Mouse (Mus musculus): Measurements from ENCODE around the gene BC061212. TPM values are rescaled to one million over a fixed set of nuclear protein-coding genes. Genes with fewer than 3 reads are reported as not detected.
"Not testable (repeated sequence)": the region's sequence is repeated elsewhere in the genome, so short reads cannot be mapped to it uniquely, and the experiment has no call there.

Gene BC061212
- not detected for polyA plus RNA-seq (2021)

GRCm38 (mm10) chr5:94070445-94070844 lies at the start of gene BC061212:
Gene BC061212 (minus strand): TSS chr5:94070545.
- DNase-seq (ENCODE audit: low read depth, low spot score); in situ Hi-C loops (cut with MboI; ENCODE audit: low pct_unique_long_range_greater_than_20kb); H3K27me3 ChIP-seq; ATAC-seq; CTCF ChIA-PET; POLR2A ChIA-PET: not testable (repeated sequence)

DNA sequence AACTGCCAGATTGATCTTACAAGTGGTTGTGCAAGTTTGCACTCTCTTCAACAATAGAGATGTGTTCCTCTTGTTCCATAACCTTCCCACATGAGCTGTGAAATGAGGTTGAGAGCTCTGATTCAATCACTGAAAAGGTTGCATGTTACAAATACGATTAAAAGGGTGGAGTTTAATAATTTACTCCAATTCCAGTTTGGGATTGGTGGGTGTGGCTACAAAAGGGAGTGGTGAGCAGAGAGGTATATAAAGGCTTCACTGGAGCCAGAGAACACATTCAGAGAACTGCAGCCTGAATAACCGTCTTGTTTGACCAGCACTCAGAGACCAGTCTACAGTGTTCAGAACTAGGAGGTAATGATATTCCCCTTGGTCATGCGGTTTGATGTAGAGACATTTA lies 5.7 kb upstream of the BC061212 start, which contains the start of gene Gm6351:
Gene Gm6351 (plus strand): TSS at position 301 of the 400 bp plus-strand sequence.
- CTCF ChIA-PET; DNase-seq (ENCODE audit: low read depth, low spot score); in situ Hi-C loops (cut with MboI; ENCODE audit: low pct_unique_long_range_greater_than_20kb); POLR2A ChIA-PET; ATAC-seq; H3K27me3 ChIP-seq: not testable (repeated sequence)

Other genes with a start within 250 kb of the BC061212 start
- gene Gm7792, start 226.8 kb downstream of the BC061212 start, polyA plus RNA-seq (2021): not detected
- not detected for gene Gm16429, start 141.5 kb downstream of the BC061212 start, polyA plus RNA-seq (2021)
- not detected for gene Gm6351, start 5.8 kb upstream of the BC061212 start, polyA plus RNA-seq (2021)
- gene Gm3106, start 147.5 kb upstream of the BC061212 start, polyA plus RNA-seq (2021): not detected
- not detected for gene A430089I19Rik, start 236.3 kb upstream of the BC061212 start, polyA plus RNA-seq (2021)
- gene Gm6502, start 243.9 kb upstream of the BC061212 start, polyA plus RNA-seq (2021): not detected